Mouse (Mus musculus) embryonic fibroblast, embryonic 13.5 days (primary cell): ENCODE measurements at regions not wholly inside any gene's neighbourhood (a gene's known extent, or its start where the extent isn't known, plus 50 kb on each side); places are given as distances from the start of the nearest gene placed in this dataset.

Experiments used
- CTCF ChIP-seq: IDR thresholded peaks from 2 replicates; pipeline ENCODE4 v1.5.1; 2011; ENCODE audit warnings: mild to moderate bottlenecking, control low read depth, low read length, moderate library complexity, borderline replicate concordance; ENCODE audit not compliant: insufficient read depth
- POLR2A ChIP-seq: IDR thresholded peaks from 2 replicates; pipeline ENCODE4 v1.6.1; 2011; ENCODE audit warnings: low read depth, mild to moderate bottlenecking, control low read depth, low read length, moderate library complexity

- TF ChIP-seq CTCF (no peak), POLR2A (no peak)
Observed at GRCm38 (mm10) chr2:9733243-9733642, 147.8 kb upstream of the 4930412O13Rik start.
